Mouse (Mus musculus) spleen, postnatal 10 days (tissue): ENCODE measurements around the gene Wdr91.

Experiments used
- DNase-seq, 2 experiments: peaks; one replicate each; pipeline ENCODE4 v3.0.0; 2021 to 2022; ENCODE audit warnings: low spot score in 2 of 2

The Wdr91 gene

DNA sequence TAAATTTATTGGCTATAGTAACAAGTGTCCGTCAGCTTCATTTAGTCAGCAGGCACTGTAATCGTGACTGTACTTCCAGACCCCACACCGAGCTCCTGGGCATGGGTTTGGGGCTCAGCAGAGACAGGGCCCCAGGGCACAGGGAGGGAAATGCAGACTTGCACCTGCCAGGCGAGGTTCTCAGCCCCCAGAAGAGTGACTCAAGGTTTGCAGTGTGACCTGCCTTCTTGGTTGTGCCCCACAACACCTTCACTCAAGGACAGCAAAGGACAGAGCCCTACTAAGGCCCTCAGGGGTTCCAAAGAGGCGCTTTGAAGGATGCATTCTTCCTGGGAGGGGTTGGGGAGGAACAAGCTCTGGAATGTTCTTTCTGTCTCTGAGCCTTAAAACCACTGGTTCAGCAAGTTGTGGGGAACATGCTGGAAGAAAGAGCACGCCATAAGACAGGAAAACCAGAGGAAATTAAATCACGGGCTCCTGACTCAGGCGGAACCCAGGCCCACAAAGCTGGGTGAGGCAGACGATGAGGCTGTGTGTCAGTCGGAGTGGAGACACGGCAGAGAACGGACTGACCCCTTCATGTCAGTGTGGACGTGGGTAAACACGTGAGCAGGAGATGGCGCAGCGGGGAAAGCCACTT is 31.5 kb downstream of the Wdr91 start:
- DNase-seq = no peak

DNA sequence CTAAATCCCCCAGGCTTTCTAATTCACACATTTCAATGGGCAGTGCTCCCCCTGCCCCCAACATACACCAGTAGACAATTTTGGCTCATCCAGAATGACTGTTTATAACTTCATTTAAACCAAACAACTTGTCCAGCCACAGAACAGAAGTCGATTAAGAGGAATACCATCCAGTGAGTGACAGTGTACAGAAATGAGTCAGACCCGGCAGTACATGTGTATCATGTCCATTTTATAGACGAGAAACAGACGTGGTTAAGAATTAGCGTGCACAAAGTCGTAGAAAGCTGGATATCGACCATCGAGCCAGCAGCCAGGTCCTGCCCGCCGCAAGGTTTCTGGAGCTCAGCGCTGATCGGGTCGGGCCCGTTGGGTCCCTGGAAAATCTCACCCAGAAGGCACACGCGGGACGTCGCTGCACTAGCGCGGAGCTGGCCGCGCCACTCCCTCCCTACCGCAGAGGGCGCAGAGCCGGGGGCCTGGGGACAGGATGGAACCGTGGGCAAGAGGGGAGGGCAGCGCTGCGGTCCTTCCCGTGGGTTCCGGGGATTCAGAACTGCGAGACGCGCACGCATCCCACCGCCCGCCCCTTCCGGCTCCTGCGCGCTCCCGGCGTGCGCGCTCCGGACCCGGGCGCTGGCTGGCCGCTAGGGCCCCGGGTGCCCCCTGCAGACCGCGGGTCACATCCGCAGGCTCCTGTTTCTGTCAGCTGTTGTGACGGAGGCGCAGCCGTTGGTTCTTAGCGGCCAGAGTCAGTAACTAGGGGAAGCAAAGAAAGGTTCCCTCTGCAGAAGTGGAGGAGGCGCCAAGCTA is 33.0 kb downstream of the Wdr91 start, which contains the start of gene Cyren:
Gene Cyren (minus strand): TSS at position 552 of the 813 bp plus-strand sequence.
- DNase-seq = peak; percentile 82 to 93

DNA sequence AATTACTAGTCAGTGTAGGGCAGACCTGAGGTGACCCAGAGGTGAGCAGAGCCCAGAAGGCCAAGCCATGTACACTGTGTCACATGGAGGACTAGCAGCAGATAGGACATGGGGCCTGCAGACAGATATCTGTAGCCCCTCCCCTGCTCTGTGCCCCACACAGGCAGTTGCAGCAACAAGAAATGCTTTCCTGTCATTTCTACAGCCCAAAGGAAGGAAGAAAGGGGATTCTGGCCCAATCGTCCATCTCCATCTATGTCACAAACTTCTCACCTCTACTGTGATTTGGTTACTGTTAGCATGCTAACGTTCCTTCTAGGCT is 33.9 kb downstream of the Wdr91 start:
- DNase-seq = peak; percentile 29 to 42

DNA sequence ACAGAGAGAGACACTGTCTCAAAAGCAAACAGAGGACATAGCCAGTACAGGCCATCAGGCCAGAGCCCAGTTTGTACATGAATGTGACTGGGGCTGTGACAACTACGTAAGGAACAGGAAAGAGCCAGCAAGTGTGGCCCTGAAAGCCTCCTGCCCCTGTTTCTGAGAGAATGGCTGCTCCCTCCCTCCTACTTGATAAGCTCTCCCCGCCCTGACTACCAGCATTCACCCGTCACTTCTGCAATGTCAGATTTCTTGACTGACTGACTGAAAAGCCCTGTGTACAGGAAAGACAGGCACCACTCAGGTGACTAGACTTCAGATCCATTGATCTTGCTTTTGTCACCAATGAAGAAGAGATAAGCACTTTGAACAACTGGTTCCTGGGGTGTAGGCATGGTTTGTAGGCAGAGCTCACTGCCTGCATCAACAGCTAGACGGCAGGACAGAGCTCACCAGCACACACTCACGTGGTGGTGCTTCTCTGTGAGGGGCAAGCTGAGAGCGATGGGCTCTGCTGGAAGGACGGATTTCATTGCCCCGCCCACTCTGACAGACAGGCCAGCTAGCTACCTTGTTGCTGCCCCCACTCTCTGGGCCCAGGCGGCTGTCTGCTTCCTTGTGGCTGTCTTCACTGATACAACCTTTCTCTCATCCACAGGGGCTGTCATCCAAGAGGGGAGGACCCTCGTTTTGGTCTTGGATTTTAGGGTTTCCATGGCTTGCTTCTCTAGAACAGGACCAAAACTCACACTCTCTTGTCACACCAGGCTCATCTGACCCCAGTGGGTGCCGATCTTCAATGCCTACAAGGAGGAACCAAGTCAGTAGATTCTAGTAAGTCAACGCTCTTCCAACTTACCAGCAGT is 34.5 kb downstream of the Wdr91 start:
- peak; percentile 55 to 60 for DNase-seq

DNA sequence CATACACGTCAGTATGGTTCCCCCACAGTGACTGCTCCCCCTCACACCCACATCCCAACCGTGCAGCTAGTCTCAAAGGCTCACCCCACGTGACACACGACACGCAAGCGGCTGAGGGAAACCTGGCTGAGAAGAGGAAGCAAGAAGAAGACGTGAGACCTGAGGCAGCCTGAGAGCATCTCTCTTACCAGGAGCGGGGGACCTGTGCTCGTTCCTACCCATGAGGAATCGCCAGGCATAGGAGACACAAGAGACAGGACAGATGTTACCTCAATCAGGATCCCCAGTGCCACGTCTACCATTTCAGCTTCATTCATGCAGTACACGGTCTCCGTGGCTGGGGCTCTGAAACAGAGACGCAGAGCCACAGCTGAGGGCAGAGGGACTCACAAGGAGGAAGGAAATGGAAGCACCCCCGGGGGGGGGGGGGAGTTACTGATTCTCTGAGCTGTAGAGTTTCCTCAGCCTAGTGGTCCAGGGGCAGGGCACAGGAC is 35.4 kb downstream of the Wdr91 start:
- peak; percentile 73 for DNase-seq

DNA sequence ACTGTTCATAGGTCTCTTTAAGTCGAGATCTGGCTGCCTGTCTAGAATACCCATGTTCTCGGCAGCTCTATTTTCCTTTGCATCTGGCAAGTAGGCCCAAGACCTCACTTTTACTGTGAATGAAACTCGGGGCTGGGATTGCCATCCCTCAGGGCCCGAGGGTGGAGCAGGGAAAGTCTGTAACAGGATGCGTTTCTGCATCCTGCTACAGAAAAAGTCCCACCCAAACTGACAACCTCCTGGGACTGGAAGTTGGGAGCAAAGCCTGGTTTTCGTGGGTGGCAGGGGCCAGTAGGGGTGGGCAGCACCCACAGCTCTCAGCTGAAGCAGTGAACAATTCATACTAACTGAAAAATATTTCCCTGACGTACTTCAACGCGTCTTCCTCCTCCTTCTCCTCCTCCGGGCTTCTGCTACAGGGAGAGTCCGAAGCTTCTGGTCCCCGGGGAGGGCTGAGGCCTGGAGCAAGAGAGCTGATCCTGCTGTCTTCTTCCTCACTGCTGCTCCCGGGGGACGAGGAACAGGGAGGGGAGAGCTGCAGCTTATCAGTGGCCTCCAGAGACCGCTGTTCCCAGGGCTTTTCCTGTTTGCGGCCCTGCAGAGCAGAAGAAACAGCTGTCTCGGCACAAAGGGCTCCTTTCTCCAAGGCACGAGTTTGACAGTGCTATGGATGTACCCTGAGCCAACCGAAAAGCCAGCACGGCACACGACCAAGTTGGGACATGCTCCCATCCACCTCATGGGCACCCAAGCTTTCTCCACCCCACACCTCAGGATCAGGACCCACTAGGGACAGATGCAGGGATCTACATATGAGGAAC is 36.4 kb downstream of the Wdr91 start:
- peak; percentile 39 to 65 for DNase-seq

DNA sequence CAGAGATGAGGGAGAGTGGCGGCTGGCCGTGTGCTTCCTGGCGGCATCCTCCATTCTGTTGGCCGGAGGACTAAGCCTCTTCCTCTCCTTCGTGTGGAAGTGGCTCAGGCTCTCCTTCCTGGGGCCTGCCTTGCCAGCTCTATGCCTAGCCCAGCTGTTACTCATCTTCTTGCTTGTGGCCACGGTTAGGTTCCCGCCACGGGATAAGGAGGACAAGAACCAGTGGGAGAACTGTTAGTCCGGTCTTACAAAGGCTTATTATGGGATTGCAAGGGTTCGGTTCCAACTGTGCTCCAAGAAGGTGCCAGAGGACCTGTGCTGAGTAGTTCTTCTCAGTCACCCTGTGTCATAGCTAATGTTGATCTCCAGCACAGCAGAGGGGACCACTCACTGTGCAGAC is 37.8 kb downstream of the Wdr91 start:
- no peak for DNase-seq

DNA sequence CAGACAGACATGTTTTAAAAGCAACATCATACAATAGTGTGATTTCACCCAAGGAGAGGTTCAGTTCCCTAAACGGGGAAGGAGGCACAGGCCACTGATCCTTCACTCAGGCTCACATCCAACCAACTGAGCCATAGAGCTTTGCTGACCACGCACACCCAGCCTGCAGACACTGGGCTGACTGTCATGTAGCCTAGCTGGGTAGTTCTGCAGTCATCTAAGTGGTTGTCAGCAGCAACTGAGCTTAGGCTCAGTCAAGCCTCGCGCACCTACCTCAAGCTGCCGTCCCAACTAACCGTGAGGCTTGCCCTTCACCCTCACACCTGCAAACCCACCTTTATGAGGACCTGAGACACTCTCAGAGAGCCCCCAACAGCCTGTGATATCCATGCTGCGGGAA is 38.7 kb downstream of the Wdr91 start:
- no peak for DNase-seq

DNA sequence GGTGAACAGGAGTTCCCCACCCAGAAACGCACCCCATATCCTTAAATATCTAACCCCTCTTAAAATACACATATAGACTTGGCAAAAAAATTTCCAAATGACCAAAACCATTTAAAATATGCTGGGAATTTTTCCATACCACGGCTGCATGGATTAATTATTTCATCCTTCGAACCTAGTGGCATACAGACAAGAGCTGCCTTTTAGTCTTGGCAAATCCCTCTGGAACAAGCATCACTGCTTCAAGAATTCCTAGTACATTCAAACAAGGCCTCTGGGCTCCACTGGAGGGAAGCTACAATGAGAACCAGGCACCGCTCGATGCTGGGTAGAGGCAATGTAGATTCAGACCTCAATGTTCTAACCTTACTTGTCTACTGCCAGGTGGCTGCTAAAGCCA is 40.0 kb downstream of the Wdr91 start:
- no peak for DNase-seq

DNA sequence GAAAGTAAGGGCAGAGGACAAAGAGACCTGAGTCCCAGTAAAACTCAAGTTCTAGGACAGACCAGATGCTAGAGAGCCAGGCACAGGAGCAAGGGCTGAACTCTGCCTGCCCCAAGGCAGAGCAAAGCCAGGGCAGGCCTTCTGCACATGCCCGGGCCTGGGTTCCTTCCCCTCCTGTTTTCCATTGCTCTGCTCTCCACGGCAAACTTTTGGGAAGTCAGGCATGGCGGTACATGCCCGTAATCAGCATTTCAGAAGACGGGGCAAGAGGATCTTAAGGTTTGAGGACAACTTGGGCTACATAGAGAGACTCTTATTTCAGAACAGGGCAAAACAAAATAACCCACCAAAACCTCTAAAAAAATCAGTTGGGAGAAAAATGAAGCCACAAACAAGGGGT is 40.5 kb downstream of the Wdr91 start:
- DNase-seq = no peak

DNA sequence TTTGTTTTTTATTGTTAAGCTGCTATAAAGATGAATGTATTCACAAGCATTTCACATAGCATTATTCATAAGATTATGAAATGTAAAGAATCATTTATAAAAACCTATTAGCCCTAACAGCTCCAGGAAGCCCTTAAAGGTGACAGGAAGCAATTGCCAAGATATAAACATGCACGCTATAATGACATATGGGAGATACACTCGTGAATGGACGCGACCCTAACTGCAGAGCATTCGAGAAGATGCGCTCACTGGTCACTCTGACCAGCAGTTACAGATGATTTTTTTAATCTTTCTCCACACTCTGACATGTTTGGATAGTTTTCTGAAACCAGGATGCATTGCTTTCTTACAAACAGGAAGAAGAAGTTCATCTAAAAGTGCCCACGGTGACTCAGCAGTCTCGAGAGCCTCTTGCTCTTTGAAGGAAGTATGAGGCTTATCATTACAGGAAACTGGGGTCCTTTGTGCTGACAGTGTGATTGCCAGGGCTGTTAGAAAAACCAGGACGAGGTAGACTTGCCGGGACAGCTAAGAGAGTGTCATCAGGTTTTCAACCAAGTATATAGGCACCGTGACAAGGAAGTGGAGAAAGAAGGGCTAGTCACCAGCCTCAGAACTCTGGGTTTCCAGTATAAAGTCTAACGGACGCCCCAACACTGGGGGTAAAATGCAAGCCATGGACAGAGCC is 41.3 kb downstream of the Wdr91 start:
- DNase-seq = peak; percentile 45 to 66

DNA sequence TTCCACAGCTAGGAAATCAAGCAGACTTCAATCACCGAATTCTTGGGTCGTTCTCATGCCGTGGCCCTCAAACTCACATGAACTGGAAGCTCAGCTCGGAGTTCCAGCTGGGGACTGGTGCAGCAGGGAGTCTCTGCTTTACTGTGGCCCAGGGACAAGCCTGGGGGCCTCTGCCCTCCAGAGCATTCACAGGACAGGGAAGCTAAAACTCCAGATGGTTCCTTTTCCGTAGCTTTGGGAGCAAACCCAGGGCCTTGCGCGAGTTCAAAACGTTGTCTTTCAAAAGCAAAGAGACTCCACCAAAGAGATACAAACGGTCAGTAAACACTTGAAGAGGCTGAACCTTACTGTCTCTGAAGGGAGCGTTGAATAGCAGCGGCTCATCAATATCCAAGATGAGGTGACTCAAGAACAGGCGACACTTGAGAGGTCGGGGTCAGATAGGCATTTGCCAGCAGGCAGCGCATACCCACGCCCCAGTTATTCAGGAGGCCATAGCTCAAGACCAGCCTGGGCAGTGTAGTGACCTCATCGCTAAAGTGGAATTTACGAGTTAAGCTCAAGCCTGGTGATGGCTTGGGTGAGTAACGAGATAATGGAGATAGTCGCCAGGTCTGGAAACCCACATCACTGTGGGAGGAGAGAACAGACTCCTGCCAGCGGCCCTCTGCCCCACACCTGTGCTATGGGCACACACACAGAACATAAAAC is 42.0 kb downstream of the Wdr91 start:
- DNase-seq = no peak

DNA sequence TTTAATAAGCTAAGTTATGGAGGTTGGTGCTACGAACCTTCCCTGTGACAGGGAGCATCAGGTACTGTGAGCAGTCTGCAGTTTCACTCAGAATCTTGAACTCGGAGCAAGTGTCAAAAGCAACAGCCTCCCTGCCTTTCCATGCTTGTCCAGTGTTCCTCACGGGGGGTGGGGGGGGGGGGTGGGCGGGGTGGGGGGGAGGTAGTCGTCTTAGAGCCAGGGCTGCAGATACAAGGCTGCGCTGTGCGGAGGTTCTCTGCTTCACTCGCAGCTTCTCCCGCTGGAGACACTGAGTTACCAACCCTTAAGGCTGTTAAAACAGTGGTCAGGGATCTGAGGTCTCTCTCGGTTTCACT is 42.7 kb downstream of the Wdr91 start:
- no peak for DNase-seq

DNA sequence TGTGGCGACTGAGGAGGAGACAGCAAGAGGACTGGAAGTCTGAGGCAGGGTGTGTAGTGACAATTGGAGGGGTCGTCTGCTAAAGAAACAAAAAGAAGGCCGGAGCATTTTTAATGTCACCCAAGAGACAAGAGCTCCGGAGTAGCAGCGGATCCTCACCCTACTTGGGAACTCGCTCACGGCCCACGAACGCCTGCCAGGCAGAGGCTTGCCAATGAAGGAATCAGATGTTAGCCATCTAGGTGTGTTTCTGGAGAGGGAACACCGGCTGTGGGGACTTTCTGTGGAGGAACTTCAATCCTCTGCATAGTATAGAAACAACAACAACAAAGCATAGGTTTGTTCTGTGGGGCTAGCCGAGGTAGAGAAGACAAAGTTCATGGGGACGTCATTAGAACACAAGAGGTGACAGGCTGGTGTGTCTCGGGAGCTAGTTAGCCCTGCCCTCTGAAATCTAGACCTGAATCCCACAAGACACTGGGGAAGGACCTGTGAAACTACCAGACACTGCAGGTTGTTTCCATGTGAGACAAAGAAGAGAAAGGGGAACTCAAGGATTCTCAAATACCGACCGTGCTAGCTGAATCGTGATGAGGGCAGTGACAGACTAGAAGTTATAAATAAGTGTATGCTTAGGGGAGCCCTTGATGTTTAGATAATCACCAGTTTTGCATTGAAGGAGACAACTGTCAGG is 43.2 kb downstream of the Wdr91 start:
- no peak for DNase-seq

DNA sequence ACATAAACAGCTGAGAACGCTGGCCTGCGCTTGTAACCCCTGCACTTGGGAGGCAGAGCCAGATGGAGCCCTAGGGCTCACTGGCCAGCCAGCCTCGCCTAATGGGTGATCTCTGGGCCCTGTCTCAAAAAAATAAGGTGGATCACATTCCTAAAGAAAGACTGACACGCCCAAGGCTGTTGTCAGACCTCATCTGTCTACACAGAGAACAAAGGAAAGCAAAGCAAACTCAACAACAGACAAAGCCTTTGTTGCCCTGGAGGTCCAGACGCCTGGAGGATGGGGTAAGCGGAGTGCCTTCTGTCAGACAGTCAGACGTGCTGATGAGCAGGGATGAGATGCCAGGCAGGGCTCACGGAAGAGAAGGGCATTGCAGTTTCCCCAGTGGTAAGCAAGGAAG is 43.9 kb downstream of the Wdr91 start:
- no peak for DNase-seq

DNA sequence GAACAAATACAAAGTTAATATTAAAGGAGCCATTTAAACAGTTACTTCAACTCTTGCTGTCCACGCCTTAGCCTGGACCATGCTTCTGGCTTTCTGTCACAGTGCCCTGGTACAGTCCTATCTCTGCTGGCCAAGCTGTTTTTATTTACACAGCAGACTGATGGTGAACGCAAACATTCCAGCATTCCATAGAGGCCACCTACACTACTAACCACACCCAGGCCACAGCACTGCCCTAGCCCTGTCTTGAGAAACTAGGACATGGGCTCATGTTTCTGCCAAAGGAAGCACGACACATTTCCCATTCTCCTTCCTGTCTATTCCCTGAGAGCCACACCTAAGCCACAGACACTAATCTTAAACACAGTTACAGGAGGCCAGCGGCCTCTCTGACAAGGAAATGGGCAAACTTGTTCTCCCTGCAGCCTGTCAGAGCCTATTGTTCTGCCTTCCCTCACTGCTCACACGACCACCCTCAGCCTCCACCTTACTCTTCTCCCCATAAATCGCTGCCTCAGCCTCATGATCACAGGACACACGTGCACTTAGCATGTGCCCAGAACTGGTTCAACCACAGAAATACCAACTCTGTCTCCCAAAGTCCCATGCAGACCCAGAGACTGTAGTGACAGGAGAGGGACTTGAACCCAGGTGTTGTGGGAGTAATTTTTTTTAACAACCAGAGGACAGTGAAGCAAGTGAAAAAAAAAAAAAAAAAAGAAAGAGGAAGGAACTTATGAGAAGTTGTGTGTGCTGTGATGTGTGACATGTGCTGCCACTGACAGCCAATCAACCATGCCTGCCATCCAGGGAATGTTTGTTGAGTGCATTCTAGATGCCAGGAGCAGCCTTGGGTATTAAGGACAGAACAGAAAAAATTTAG is 44.7 kb downstream of the Wdr91 start:
- DNase-seq = no peak

DNA sequence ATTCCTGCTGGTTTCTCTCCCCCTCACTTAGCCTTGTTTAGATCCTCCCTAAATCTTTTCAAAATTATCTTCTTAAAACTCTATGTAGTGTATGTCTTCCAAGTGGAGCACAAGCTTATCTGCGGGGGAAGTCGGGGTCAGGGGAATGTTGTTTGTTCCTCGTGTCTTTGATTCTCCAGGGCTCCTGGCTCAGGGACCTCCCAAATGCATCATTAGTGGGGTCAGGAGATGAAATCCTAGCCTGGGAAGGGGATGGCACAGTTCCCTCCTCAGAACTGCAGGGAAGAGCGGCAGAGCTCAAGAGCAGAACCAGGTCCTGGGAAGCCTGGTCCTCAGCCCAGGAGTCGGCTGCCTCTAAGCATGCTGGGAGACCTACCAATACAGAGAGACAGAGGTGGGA is 45.5 kb downstream of the Wdr91 start:
- no peak for DNase-seq

DNA sequence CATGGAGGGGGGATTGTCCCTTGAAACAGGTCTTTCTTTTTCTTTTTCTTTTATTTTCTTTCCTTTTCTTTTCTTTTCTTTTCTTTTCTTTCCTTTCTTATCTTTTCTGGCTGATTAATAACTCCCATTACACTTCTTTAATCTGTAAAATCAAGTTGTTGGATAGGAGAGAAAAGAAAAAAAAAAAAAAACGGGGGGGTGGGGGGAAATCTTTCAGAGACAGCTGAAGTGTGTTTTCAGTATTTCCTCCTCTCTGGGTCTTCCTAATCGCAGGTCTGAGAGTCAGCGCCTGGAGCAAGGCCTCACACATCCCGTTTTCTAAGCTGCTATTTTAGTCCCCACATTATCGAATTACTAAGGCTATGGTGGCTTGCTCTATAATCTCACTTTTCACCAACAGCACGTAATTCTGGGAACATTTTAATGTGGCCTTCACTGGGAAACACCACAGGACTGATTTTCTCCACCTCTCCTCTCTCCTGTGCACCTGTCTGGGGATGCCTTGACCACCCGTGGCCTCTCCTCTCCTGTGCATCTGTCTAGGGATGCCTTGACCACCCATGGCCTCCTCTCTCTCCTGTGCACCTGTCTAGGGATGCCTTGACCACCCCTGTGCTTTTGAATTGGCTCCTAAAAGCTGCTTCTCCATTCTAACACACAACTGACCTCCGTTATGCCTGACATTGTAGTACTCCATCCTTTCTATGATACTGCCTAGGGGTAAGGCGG is 46.7 kb downstream of the Wdr91 start:
- DNase-seq = no peak
